Mouse (Mus musculus) MEL (cell line): ENCODE measurements around the gene Sqor.

ENCODE experiments used
- CHD2 ChIP-seq: IDR thresholded peaks from 2 replicates; pipeline ENCODE4 v1.6.1; 2011; ENCODE audit warnings: low read length, improper control_type of control experiment
- CTCF ChIP-seq, 3 experiments: IDR thresholded peaks in 2 of 3; conservative IDR thresholded peaks in 1 of 3; 2 replicates each; pipeline ENCODE4 v1.5.1; 2011 to 2012; ENCODE audit warnings: low read length in 3 of 3, low read depth in 2 of 3, mild to moderate bottlenecking in 2 of 3, improper control_type of control experiment in 1 of 3, inconsistent platforms in 1 of 3, mixed read lengths in 1 of 3, moderate library complexity in 1 of 3; ENCODE audit not compliant: control insufficient read depth in 1 of 3, insufficient read depth in 1 of 3, poor library complexity in 1 of 3, severe bottlenecking in 1 of 3
- EP300 ChIP-seq, 2 experiments: IDR thresholded peaks; 2 replicates each; pipeline ENCODE4 v1.6.1; 2011; ENCODE audit warnings: improper control_type of control experiment in 2 of 2, low read length in 2 of 2, low read depth in 1 of 2, mild to moderate bottlenecking in 1 of 2
- ETS1 ChIP-seq: IDR thresholded peaks from 2 replicates; pipeline ENCODE4 v1.6.1; 2012; ENCODE audit warnings: low read depth, mild to moderate bottlenecking, inconsistent platforms, low read length, improper control_type of control experiment, moderate library complexity
- GATA1 ChIP-seq: IDR thresholded peaks from 2 replicates; pipeline ENCODE4 v1.6.1; 2011; ENCODE audit warnings: low read depth, low read length, improper control_type of control experiment
- MAFK ChIP-seq: IDR thresholded peaks from 2 replicates; pipeline ENCODE4 v1.6.1; 2011; ENCODE audit warnings: low read depth, mild to moderate bottlenecking, low read length, improper control_type of control experiment, borderline replicate concordance
- POLR2A ChIP-seq, 2 experiments: IDR thresholded peaks; 2 replicates each; pipeline ENCODE4 v1.6.1; 2011 to 2012; ENCODE audit warnings: low read length in 2 of 2, mild to moderate bottlenecking in 2 of 2, control low read depth in 1 of 2, improper control_type of control experiment in 1 of 2, low read depth in 1 of 2, moderate library complexity in 1 of 2; ENCODE audit not compliant: control insufficient read depth in 1 of 2, insufficient read depth in 1 of 2, poor library complexity in 1 of 2
- POLR2AphosphoS2 ChIP-seq: IDR thresholded peaks from 2 replicates; pipeline ENCODE4 v1.6.1; 2011; ENCODE audit warnings: low read length, improper control_type of control experiment
- SMC3 ChIP-seq: IDR thresholded peaks from 2 replicates; pipeline ENCODE4 v1.6.1; 2011; ENCODE audit warnings: low read depth, low read length, improper control_type of control experiment
- TCF12 ChIP-seq: IDR thresholded peaks from 2 replicates; pipeline ENCODE4 v1.6.1; 2014; ENCODE audit warnings: low read depth, mild to moderate bottlenecking, inconsistent platforms, low read length, improper control_type of control experiment, moderate library complexity

DNA sequence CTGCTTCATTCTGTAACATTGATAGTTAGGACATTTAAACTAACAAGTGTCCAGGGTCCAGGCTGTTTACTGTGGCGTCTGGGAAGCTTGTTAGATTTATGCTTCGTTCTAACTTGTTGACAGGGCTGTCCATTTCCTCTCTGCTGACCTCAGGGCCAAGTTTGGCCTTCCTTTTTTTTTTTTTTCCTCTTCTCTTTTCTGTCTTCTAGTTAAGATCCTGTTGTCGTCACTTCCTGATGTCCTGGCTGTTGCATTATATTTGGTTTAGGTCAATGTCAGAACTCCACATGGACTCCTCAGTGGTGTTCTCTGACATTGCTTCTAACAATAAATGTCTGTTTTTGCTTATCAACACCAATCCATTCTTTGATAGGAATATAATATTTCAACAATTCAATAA is 15.4 kb downstream of the Sqor start:
- no peak for TF ChIP-seq TCF12
- TF ChIP-seq POLR2AphosphoS2 = no peak
- TF ChIP-seq POLR2A (IDR thresholded peaks at IDR 0.05; ENCODE audit: control insufficient read depth in 1 of 2, insufficient read depth in 1 of 2, low read depth in 1 of 2, low read length in 2 of 2, poor library complexity in 1 of 2) = no peak
- TF ChIP-seq MAFK = no peak
- no peak for TF ChIP-seq SMC3
- no peak for TF ChIP-seq EP300 (IDR thresholded peaks at IDR 0.05; ENCODE audit: low read depth in 1 of 2, low read length in 2 of 2)
- TF ChIP-seq CHD2 = no peak
- TF ChIP-seq CTCF (IDR thresholded peaks at IDR 0.05 in 2 of 3, conservative IDR thresholded peaks at IDR 0.05 in 1 of 3; ENCODE audit: control insufficient read depth in 1 of 3, insufficient read depth in 1 of 3, low read depth in 2 of 3, low read length in 3 of 3, poor library complexity in 1 of 3, severe bottlenecking in 1 of 3) = no peak
- TF ChIP-seq ETS1 = no peak
- TF ChIP-seq GATA1 = no peak
